Mouse (Mus musculus) hindbrain, embryonic 13.5 days (tissue): Measurements from ENCODE around the gene Snapin. TPM values are rescaled to one million over a fixed set of nuclear protein-coding genes. Genes with fewer than 3 reads are reported as not detected.

Source experiments
- ATAC-seq: fragments of 200-750 bp; cut with Nextera tagmentation; 2 replicates; pipeline ENCODE4 v1.8.0; 2017; ENCODE audit warnings: moderate TSS enrichment; ENCODE audit not compliant: low FRiP score
- H3K27ac ChIP-seq: fragments of 300-500 bp; sonication (generic); 2 replicates; pipeline ENCODE4 v1.5.1; 2015; ENCODE audit warnings: inconsistent platforms, mild to moderate bottlenecking, moderate library complexity
- H3K27me3 ChIP-seq: fragments of 300-500 bp; sonication (generic); 2 replicates; pipeline ENCODE4 v1.6.1; 2015; ENCODE audit warnings: mild to moderate bottlenecking, inconsistent platforms
- H3K36me3 ChIP-seq: fragments of 300-500 bp; sonication (generic); 2 replicates; pipeline ENCODE4 v1.6.1; 2015; ENCODE audit warnings: mild to moderate bottlenecking, inconsistent platforms
- H3K4me1 ChIP-seq: fragments of 300-500 bp; sonication (generic); replicated peaks from 2 replicates; pipeline ENCODE4 v1.6.1; 2015; ENCODE audit warnings: inconsistent platforms
- H3K4me2 ChIP-seq: fragments of 300-500 bp; sonication (generic); 2 replicates; pipeline ENCODE4 v1.6.1; 2015; ENCODE audit warnings: inconsistent platforms, mild to moderate bottlenecking, moderate library complexity
- H3K4me3 ChIP-seq: fragments of 300-500 bp; sonication (generic); 2 replicates; pipeline ENCODE4 v1.5.1; 2015; ENCODE audit warnings: mild to moderate bottlenecking, inconsistent platforms
- H3K9ac ChIP-seq: fragments of 300-500 bp; sonication (generic); 2 replicates; pipeline ENCODE4 v1.6.1; 2015; ENCODE audit warnings: mild to moderate bottlenecking, inconsistent platforms
- H3K9me3 ChIP-seq: fragments of 300-500 bp; sonication (generic); 2 replicates; pipeline ENCODE4 v1.6.1; 2016; ENCODE audit warnings: inconsistent platforms
- WGBS: fragments of 180-500 bp; shearing (Covaris S2); methylation state at CpG from one replicate; pipeline ENCODE4 v1.1.7; 2015; 5-methylcytosine and 5-hydroxymethylcytosine counted together
- polyA plus RNA-seq: library from polyadenylated mRNA; unstranded; fragments of >200 nt; fragmentation: Nextera tagmentation; extraction: Ambion mirVana; gene quantifications from 2 replicates; pipeline ENCODE4 v1.2.1, GENCODE M21; 2015

Snapin gene
- polyA plus RNA-seq, 1 experiment from 2014 or later, result 90.1 TPM

GRCm38 (mm10) chr3:90514691-90515090 lies 23.9 kb upstream of the Snapin start:
- Histone ChIP-seq H3K27ac (no peak overlapping the region), H3K27me3 (peaks cover 48% of the 10 kb centered on the region), H3K4me3 (peak overlapping the region; percentile 34), H3K4me2 (peak overlapping the region; percentile 59), H3K9ac (peak overlapping the region; percentile 43), H3K9me3 (no peaks in the 10 kb centered on the region), H3K4me1 (peaks cover 20% of the 10 kb centered on the region), H3K36me3 (no peaks in the 10 kb centered on the region)
- no peak for ATAC-seq
- under 1% methylated on average over 10 of the region's 10 CpGs for WGBS

DNA sequence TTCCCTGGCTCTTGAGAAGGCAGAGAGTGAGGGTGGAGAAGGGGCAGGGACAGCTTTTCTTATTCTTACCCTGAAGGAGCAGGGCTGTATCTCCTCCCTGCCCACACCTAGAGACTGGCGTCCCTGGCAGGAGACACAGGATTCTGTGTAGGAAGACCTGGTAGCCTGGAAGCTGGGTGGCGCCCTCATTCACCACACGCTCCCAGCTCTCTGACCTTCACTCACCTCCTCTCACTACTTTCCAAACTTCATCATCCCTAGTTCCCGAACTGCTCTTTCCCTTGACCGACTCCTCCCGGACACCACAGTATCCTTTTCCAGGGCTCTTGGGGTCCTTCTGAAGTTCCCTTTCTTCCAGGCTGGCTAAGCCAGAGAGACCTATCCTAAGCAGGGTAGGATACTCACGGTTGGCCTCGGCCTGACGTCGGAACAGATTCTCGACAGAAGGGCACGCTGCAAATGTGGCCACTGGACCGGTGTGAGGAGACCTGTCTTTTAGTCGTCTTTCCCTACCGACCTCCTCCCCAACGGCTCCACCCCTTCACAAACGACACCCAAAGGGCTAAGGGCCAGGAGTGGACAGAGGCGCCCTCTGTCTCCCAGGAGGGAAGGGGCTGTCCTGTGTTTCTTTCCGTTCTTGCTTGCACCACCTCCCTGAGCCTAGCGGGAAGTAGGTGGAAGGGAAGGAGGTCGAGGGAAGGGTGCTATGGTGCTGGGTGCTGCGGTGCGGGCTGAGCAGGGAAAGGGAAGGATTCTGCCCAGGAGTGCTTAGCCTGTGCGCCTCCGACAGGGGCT lies 23.2 kb upstream of the Snapin start, which contains the start of the genes S100a1 and S100a13:
Gene S100a1 (minus strand): TSS at position 597 of the 795 bp plus-strand sequence.
Gene S100a13 (plus strand): TSS at position 640 of the 795 bp plus-strand sequence.
- Histone ChIP-seq H3K4me1 (peaks cover 20% of the 10 kb centered on the region), H3K27me3 (peaks cover 48% of the 10 kb centered on the region), H3K27ac (no peak within 1 kb of the TSS), H3K9me3 (no peaks in the 10 kb centered on the region), H3K4me2 (peak within 1 kb of the TSS; percentile 59), H3K36me3 (no peaks in the 10 kb centered on the region), H3K4me3 (peak within 1 kb of the TSS; percentile 34), H3K9ac (peak within 1 kb of the TSS; percentile 43)
- ATAC-seq, result no peak
- WGBS, result 4% methylated on average over 25 of the region's 25 CpGs

- Histone ChIP-seq H3K4me1 (peaks cover 22% of the 10 kb centered on the region), H3K27ac (no peak overlapping the region), H3K27me3 (peaks cover 48% of the 10 kb centered on the region), H3K36me3 (no peaks in the 10 kb centered on the region), H3K4me2 (peak overlapping the region; percentile 59; the same call in 1 of the 2 replicates), H3K4me3 (no peak overlapping the region), H3K9me3 (no peaks in the 10 kb centered on the region), H3K9ac (no peak overlapping the region)
- 80% methylated on average over 9 of the region's 9 CpGs for WGBS
- ATAC-seq, result no peak
Measured at GRCm38 (mm10) chr3:90512948-90513642, 22.3 kb upstream of the Snapin start.

DNA sequence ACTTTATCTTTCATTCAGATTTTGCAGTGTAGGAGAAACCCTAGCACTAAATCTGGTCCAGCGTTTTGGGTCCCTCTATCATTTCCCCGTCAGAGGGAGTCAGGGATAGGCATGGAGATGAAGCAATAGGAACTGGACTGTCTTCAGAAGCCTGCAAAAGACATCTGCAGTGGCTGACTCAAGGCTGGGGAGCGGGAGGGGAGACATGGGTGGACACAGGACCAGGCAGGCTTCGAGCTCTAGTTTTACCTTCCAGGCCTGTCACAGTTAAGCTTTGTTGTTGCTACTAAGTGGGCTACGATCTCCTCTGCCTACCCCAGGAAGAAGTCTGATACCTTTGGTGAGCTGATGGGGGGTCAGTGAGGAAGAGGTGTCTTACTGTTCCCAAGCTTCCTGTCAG lies 21.4 kb upstream of the Snapin start:
- Histone ChIP-seq H3K36me3 (peaks cover 2% of the 10 kb centered on the region), H3K4me2 (no peak overlapping the region), H3K9me3 (no peaks in the 10 kb centered on the region), H3K27me3 (peaks cover 48% of the 10 kb centered on the region), H3K9ac (no peak overlapping the region), H3K4me1 (peaks cover 30% of the 10 kb centered on the region), H3K4me3 (no peak overlapping the region), H3K27ac (no peak overlapping the region)
- WGBS, result 94% methylated on average over 5 of the region's 5 CpGs
- no peak for ATAC-seq

- Histone ChIP-seq H3K27me3 (peaks cover 34% of the 10 kb centered on the region), H3K9me3 (no peaks in the 10 kb centered on the region)
- 15% methylated on average over 2 of the region's 2 CpGs for WGBS
Measured at GRCm38 (mm10) chr3:90509747-90510123, 18.9 kb upstream of the Snapin start.

GRCm38 (mm10) chr3:90508950-90509746 lies 18.3 kb upstream of the Snapin start, which contains the start of gene Chtop:
Gene Chtop (minus strand): TSS chr3:90509498.
- Histone ChIP-seq H3K9ac (peak within 1 kb of the TSS; percentile 98), H3K4me3 (peak within 1 kb of the TSS; percentile 93), H3K27me3 (peaks cover 29% of the 10 kb centered on the region), H3K36me3 (peaks cover 32% of the 10 kb centered on the region), H3K4me1 (peaks cover 29% of the 10 kb centered on the region), H3K9me3 (no peaks in the 10 kb centered on the region), H3K27ac (peak within 1 kb of the TSS; percentile 98), H3K4me2 (peak within 1 kb of the TSS; percentile 84)
- ATAC-seq, result peak; percentile 93
- WGBS, result under 1% methylated on average over 65 of the region's 66 CpGs

More at GRCm38 (mm10) chr3:90509747-90510123, 18.9 kb upstream of the Snapin start:
- ATAC-seq, result peak; percentile 26
- Histone ChIP-seq H3K4me3 (peak overlapping the region; percentile 93), H3K9ac (no peak overlapping the region), H3K27ac (peak overlapping the region; percentile 59; the same call in 1 of the 2 replicates), H3K4me2 (peak overlapping the region; percentile 53), H3K4me1 (peaks cover 33% of the 10 kb centered on the region), H3K36me3 (peaks cover 27% of the 10 kb centered on the region)

GRCm38 (mm10) chr3:90508287-90508949 lies 17.6 kb upstream of the Snapin start:
- H3K36me3 ChIP-seq, result peaks cover 40% of the 10 kb centered on the region
- ATAC-seq, result no peak; the same call in 1 of the 2 replicates
- H3K4me3 ChIP-seq, result peak overlapping the region; percentile 93
- 2% methylated on average over 20 of the region's 20 CpGs for WGBS
- H3K27me3 ChIP-seq, result peaks cover 21% of the 10 kb centered on the region
- H3K9me3 ChIP-seq, result no peaks in the 10 kb centered on the region
- H3K9ac ChIP-seq, result peak overlapping the region; percentile 98
- H3K4me1 ChIP-seq, result peaks cover 23% of the 10 kb centered on the region
- peak overlapping the region; percentile 98 for H3K27ac ChIP-seq
- H3K4me2 ChIP-seq, result peak overlapping the region; percentile 84

GRCm38 (mm10) chr3:90506362-90506761 lies 15.5 kb upstream of the Snapin start:
- Histone ChIP-seq H3K4me1 (peaks cover 23% of the 10 kb centered on the region), H3K9ac (no peak overlapping the region), H3K27me3 (0 out of 2 replicates have a peak, but pooled peaks cover 5% of the 10 kb centered on the region), H3K4me2 (no peak overlapping the region), H3K9me3 (no peaks in the 10 kb centered on the region), H3K4me3 (no peak overlapping the region), H3K36me3 (peaks cover 60% of the 10 kb centered on the region), H3K27ac (no peak overlapping the region)
- 91% methylated on average over 3 of the region's 3 CpGs for WGBS
- ATAC-seq, result no peak

- H3K4me3 ChIP-seq, result no peak overlapping the region
- H3K27me3 ChIP-seq, result no peaks in the 10 kb centered on the region
- no peaks in the 10 kb centered on the region for H3K9me3 ChIP-seq
- H3K9ac ChIP-seq, result no peak overlapping the region
- ATAC-seq, result no peak
- 93% methylated on average over 5 of the region's 5 CpGs for WGBS
- H3K4me2 ChIP-seq, result no peak overlapping the region
- H3K27ac ChIP-seq, result no peak overlapping the region
- peaks cover 23% of the 10 kb centered on the region for H3K4me1 ChIP-seq
- peaks cover 68% of the 10 kb centered on the region for H3K36me3 ChIP-seq
Measured at GRCm38 (mm10) chr3:90505216-90505615, 14.4 kb upstream of the Snapin start.

GRCm38 (mm10) chr3:90503444-90503843 lies 12.6 kb upstream of the Snapin start:
- ATAC-seq, result no peak
- Histone ChIP-seq H3K27me3 (no peaks in the 10 kb centered on the region), H3K4me1 (peaks cover 23% of the 10 kb centered on the region), H3K36me3 (peaks cover 86% of the 10 kb centered on the region), H3K27ac (no peak overlapping the region), H3K9ac (no peak overlapping the region), H3K4me3 (no peak overlapping the region), H3K9me3 (no peaks in the 10 kb centered on the region), H3K4me2 (no peak overlapping the region)
- 91% methylated on average over 4 of the region's 4 CpGs for WGBS

DNA sequence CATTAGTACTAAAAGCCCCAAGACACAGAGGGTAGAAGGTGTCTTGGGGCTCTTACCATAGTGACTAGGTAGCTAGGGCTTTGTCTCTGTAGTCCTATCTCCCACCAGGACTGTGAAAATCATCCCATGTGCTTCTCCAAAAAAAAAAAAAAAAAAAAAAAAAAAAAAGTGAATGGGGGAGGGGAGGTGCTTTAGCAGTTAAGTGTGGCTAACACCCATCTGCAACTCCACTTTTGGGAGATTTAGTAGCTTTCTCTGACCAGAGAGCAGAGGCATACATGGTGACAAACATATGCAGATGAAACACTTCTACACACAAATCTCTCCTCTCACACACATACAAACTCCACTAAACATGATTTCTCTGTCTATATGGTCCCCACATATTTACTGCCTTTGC lies 6.8 kb upstream of the Snapin start:
- no peak overlapping the region for H3K4me3 ChIP-seq
- H3K36me3 ChIP-seq, result peaks cover 73% of the 10 kb centered on the region
- H3K9ac ChIP-seq, result no peak overlapping the region
- H3K9me3 ChIP-seq, result no peaks in the 10 kb centered on the region
- H3K4me1 ChIP-seq, result no peaks in the 10 kb centered on the region
- no peak overlapping the region for H3K4me2 ChIP-seq
- no peaks in the 10 kb centered on the region for H3K27me3 ChIP-seq
- H3K27ac ChIP-seq, result no peak overlapping the region
- ATAC-seq, result no peak
